Mouse (Mus musculus) left cerebral cortex, adult 11 months (tissue): ENCODE data around the gene Ksr1.
"Not testable (repeated sequence)": the region's sequence is repeated elsewhere in the genome, so short reads cannot be mapped to it uniquely, and the experiment has no call there.

Experiments used
- DNase-seq: peaks from one replicate; pipeline ENCODE4 v3.0.0; 2022; ENCODE audit warnings: low spot score

The Ksr1 gene

GRCm38 (mm10) chr11:79008007-79008775 is 138.0 kb downstream of the Ksr1 start:
- no peak for DNase-seq

GRCm38 (mm10) chr11:79007356-79007755 is 138.9 kb downstream of the Ksr1 start:
- DNase-seq = not testable (repeated sequence)

- no peak for DNase-seq
Measured at GRCm38 (mm10) chr11:79006417-79006816, 139.8 kb downstream of the Ksr1 start.

GRCm38 (mm10) chr11:79005578-79006394 is 140.4 kb downstream of the Ksr1 start:
- no peak for DNase-seq

GRCm38 (mm10) chr11:79003769-79004638 is 142.2 kb downstream of the Ksr1 start:
- no peak for DNase-seq

- DNase-seq = no peak
Measured at GRCm38 (mm10) chr11:79003053-79003768, 143.0 kb downstream of the Ksr1 start.

GRCm38 (mm10) chr11:79002551-79002951 is 143.7 kb downstream of the Ksr1 start:
- no peak for DNase-seq

- DNase-seq = no peak
Measured at GRCm38 (mm10) chr11:79001871-79002270, 144.3 kb downstream of the Ksr1 start.

GRCm38 (mm10) chr11:78999118-78999517 is 147.1 kb downstream of the Ksr1 start:
- no peak for DNase-seq

- not testable (repeated sequence) for DNase-seq
Measured at GRCm38 (mm10) chr11:78990875-78991543, 155.2 kb downstream of the Ksr1 start.

GRCm38 (mm10) chr11:78990096-78990495 is 156.1 kb downstream of the Ksr1 start:
- DNase-seq = no peak

- DNase-seq = not testable (repeated sequence)
Measured at GRCm38 (mm10) chr11:78989206-78989605, 157.0 kb downstream of the Ksr1 start.

GRCm38 (mm10) chr11:78986311-78987002 is 159.8 kb downstream of the Ksr1 start:
- no peak for DNase-seq

GRCm38 (mm10) chr11:78985505-78985904 is 160.7 kb downstream of the Ksr1 start:
- DNase-seq = no peak

GRCm38 (mm10) chr11:78984483-78985177 is 161.6 kb downstream of the Ksr1 start, which contains the start of gene Lgals9:
Gene Lgals9 (minus strand): TSS chr11:78984946.
- no peak for DNase-seq

GRCm38 (mm10) chr11:78983539-78983938 is 162.7 kb downstream of the Ksr1 start:
- no peak for DNase-seq

- no peak for DNase-seq
Measured at GRCm38 (mm10) chr11:78982513-78983291, 163.5 kb downstream of the Ksr1 start.

- no peak for DNase-seq
Measured at GRCm38 (mm10) chr11:78982042-78982441, 164.2 kb downstream of the Ksr1 start.
